Mouse (Mus musculus): ENCODE data around the gene Rnf182. TPM values are rescaled to one million over a fixed set of nuclear protein-coding genes. Genes with fewer than 3 reads are reported as not detected.

Gene Rnf182
- total RNA-seq, 2 experiments from 2014 or later = 7.1 to 7.2 TPM

- no peak for DNase-seq (ENCODE audit: extremely low spot score in 1 of 2, low spot score in 2 of 2)
- intact Hi-C loops (cut with DNase I) = no loop called here
These were observed 13.1 kb upstream of the Rnf182 start for GRCm38 (mm10) chr13:43602440-43602839.

DNA sequence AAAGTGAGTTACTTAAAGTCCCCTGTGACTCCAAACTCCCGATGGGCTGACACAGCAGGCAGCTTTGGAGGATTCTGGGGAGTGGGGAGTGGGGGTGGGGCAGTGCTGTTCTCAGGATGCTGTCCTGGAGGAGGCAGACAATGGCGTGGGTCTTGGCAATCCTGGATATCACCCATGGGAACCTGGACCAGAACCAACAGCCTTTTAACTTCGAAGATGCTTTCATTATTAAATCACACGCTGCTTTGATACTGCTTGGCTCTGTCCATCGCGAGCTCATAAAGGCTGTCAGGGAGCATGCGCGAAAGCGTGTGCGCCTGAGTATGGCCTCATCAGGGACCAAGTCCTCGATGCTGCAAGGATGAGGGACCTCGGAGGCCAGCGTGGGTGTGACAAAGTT, 12.5 kb upstream of the Rnf182 start:
- DNase-seq (ENCODE audit: extremely low spot score in 1 of 2, low spot score in 2 of 2) = no peak
- intact Hi-C loops (cut with DNase I) = no loop called here

DNA sequence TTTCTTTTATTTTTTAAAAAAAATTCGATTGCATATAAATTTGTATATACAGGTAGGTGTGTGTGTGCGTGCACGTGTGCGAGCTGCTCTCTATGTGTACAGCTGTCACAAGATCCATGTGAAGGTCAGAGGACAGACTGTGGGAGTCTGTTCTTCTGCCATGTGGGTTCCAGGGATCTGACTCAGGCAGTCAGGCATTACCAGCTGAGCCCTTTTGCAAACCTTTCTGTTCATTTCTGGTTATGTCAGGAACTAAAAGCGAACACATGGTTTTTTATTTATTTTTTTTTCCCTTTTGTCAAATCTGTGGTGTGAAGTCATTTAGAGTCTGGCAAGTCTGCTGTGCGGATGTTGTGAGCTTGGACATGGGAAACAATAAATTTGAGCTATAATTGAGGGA, 6.7 kb upstream of the Rnf182 start:
- intact Hi-C loops (cut with DNase I) = no loop called here

DNA sequence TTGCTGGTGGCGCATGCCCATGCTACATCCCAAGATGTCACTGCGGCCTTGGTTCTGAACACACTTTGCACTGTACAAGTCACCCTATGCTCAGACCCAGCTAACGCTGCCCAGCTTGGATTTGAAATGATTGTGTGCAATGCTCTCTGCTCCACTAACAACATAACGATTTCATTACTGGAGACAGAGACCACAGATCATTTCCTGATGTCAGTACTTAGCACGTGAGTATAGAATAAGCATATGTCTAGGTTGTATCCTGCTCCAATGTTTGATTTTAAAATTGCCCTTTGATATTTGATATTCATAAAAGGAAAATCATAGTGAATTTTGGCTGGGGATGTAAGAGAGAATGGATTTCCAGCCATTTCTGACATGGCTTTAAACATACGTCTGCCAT, 3.5 kb upstream of the Rnf182 start:
- intact Hi-C loops (cut with DNase I) = no loop called here
- no peak for DNase-seq (ENCODE audit: extremely low spot score in 1 of 2, low spot score in 2 of 2)

More for the DNA sequence above, 6.7 kb upstream of the Rnf182 start:
- no peak for DNase-seq (ENCODE audit: extremely low spot score in 1 of 2, low spot score in 2 of 2)

DNA sequence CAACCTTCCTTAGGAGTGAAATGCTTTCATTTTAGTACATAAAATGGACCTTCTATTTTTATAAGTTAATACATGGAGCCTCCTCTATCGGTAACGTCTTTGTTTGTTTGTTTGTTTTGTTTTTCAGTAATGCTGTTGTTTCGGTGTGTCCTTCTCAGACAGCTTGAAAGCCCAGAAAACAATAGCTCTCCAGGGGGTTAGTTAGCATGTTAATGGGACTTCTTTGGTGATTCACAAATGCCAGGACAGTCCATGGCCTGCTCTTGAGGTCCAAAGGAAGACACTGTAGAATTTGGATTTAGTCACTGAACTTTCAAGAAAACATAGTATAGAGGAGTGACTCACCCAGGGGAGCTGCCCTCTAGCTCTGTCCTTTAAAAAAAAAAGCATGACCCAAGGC, 843 bp upstream of the Rnf182 start:
- intact Hi-C loops (cut with DNase I) = loop anchor here (5.0 kb wide), 1 partner anchor 113 kb away; no protein-coding TSS in a partner anchor
- DNase-seq (ENCODE audit: extremely low spot score in 1 of 2, low spot score in 2 of 2) = no peak

- intact Hi-C loops (cut with DNase I) = loop anchor here (5.0 kb wide), 1 partner anchor 112 kb away; no protein-coding TSS in a partner anchor
These were observed 325 bp upstream of the Rnf182 start for GRCm38 (mm10) chr13:43615194-43615576.

GRCm38 (mm10) chr13:43616551-43616950, 1.0 kb downstream of the Rnf182 start:
- DNase-seq (ENCODE audit: extremely low spot score in 1 of 2, low spot score in 2 of 2) = no peak
- intact Hi-C loops (cut with DNase I) = loop anchor here (5.0 kb wide), 1 partner anchor 111 kb away; no protein-coding TSS in a partner anchor

More at GRCm38 (mm10) chr13:43615194-43615576, 325 bp upstream of the Rnf182 start:
- no peak for DNase-seq (ENCODE audit: extremely low spot score in 1 of 2, low spot score in 2 of 2)

- intact Hi-C loops (cut with DNase I) = loop anchor here (5.0 kb wide), 1 partner anchor 108 kb away; no protein-coding TSS in a partner anchor
- no peak for DNase-seq (ENCODE audit: extremely low spot score in 1 of 2, low spot score in 2 of 2)
These were observed 4.2 kb downstream of the Rnf182 start for GRCm38 (mm10) chr13:43619550-43620175.

GRCm38 (mm10) chr13:43627922-43628321, 12.4 kb downstream of the Rnf182 start:
- no peak for DNase-seq (ENCODE audit: extremely low spot score in 1 of 2, low spot score in 2 of 2)
- intact Hi-C loops (cut with DNase I) = no loop called here

- intact Hi-C loops (cut with DNase I) = no loop called here
These were observed 14.3 kb downstream of the Rnf182 start for GRCm38 (mm10) chr13:43629785-43630184.

GRCm38 (mm10) chr13:43631266-43631665, 15.8 kb downstream of the Rnf182 start:
- no peak for DNase-seq (ENCODE audit: extremely low spot score in 1 of 2, low spot score in 2 of 2)
- intact Hi-C loops (cut with DNase I) = no loop called here

More at GRCm38 (mm10) chr13:43629785-43630184, 14.3 kb downstream of the Rnf182 start:
- no peak for DNase-seq (ENCODE audit: extremely low spot score in 1 of 2, low spot score in 2 of 2)

- no peak for DNase-seq (ENCODE audit: extremely low spot score in 1 of 2, low spot score in 2 of 2)
- intact Hi-C loops (cut with DNase I) = no loop called here
These were observed 17.5 kb downstream of the Rnf182 start for GRCm38 (mm10) chr13:43633024-43633423.

DNA sequence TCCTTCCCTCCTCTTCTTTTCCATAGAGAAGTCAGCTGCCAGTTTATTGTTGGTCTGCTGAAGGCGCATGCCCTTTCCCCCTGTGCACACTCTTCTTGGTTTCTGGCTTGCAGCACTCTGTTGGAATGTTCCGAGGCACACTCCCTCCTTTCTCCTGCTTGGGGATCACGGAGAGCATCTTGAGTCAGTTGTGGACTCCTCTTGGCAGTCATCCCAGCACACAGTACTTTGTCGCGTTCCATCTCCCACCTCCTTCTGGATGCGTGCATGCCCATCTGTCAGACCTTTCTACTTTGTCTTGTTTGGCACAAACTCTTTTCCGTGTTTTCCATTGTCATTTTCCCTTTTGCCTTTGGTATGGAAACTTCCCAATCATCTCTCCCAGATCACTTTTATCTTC, 22.2 kb downstream of the Rnf182 start:
- no peak for DNase-seq (ENCODE audit: extremely low spot score in 1 of 2, low spot score in 2 of 2)
- intact Hi-C loops (cut with DNase I) = no loop called here

- intact Hi-C loops (cut with DNase I) = no loop called here
- DNase-seq (ENCODE audit: extremely low spot score in 1 of 2, low spot score in 2 of 2) = no peak
These were observed 29.5 kb downstream of the Rnf182 start for GRCm38 (mm10) chr13:43644991-43645390.

DNA sequence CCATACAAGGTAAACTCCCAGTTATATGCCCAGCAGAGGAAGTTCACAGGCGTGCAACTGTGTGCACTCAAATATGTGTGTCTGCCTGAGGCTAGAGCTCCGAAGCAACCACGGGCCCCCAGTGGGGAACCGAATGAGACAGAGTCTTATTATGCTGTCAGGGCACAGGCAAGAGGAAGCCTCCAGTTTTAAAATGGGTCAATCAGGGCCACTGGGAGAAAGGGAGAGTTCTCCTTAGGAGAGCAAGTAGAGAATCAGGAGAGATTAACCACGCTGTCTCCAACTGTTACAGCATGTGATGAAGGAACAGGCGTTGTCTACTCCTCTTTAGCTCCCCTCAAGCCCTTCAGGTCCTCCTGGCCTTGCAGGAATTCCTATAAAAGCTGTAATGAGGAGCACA, 33.0 kb downstream of the Rnf182 start:
- DNase-seq (ENCODE audit: extremely low spot score in 1 of 2, low spot score in 2 of 2) = no peak
- intact Hi-C loops (cut with DNase I) = no loop called here

DNA sequence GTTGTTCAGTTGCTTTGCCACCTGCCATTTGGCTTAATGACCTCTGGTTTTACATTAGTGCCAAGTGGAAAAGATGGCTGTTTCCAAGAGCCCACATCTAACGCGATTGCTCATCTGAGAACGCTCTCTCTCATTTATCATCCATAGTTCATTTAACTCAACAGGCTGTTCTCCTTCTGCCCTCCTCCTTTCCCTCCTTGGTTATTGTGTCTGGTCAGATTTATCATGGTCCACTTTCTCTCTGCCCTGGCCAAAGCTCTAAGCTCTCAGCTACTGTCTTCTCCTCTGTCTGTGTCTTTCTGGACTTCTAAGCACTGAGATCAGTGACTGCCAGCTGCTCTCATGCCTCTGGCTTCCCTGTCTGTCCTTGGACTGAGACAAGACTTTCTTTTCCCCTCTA, 35.8 kb downstream of the Rnf182 start:
- no peak for DNase-seq (ENCODE audit: extremely low spot score in 1 of 2, low spot score in 2 of 2)
- intact Hi-C loops (cut with DNase I) = no loop called here

DNA sequence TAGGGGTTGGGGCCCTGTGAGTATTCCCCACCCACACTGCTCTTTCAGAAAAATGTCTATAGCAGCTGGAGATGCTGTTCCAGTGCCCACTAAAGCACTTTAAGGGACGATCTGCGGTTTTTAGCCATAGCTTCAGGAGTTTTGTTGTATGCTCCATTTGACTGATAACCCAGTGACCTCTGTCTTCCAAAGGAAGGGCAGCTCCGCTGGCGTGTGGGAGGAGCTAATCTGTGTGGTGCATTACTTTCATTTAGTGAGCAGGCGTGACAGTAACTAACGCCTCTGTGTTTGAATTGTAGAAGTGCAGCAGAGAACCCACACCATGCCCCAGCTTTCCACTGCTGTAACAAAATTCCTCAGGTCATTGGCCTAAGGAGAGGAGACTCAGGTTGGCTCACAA, 38.6 kb downstream of the Rnf182 start:
- DNase-seq (ENCODE audit: extremely low spot score in 1 of 2, low spot score in 2 of 2) = no peak
- intact Hi-C loops (cut with DNase I) = no loop called here

DNA sequence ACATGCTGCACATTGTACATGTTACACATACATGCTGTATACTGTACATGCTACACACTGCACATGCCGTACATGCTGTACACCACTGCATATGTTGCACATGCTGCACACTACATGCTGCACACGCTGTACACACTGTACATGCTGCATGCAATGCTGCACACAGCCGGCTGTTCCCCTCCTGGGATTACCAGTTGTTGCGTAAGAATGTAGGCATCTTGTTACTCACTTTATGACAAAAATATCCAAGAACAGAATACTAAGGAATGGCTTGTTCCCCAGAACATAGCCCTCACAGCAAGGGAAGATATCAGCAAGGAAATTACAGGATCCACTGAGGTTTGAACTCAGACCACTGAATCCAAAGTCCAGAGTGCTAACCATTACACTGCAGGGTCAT, 47.7 kb downstream of the Rnf182 start:
- no peak for DNase-seq (ENCODE audit: extremely low spot score in 1 of 2, low spot score in 2 of 2)
- intact Hi-C loops (cut with DNase I) = no loop called here

DNA sequence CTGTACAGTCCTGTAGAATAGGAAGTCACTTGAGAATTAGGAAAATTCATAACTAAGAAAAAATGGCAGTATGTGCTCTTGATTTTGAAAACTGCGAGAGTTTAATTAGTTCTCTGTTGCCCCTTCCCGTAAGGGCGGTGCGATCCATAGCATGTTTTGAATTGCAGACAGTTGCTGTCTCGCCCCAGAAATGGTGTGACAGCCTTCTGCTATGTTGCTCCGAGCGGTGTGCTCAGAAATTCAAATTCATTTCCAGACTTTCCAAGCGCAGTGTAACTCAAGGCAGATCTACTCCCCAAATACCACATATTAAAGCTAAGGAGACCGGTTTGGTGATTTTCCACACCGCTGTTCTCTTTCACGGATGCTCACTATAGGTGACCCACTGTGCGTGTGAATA, 50.6 kb downstream of the Rnf182 start:
- DNase-seq (ENCODE audit: extremely low spot score in 1 of 2, low spot score in 2 of 2) = no peak
- intact Hi-C loops (cut with DNase I) = no loop called here

DNA sequence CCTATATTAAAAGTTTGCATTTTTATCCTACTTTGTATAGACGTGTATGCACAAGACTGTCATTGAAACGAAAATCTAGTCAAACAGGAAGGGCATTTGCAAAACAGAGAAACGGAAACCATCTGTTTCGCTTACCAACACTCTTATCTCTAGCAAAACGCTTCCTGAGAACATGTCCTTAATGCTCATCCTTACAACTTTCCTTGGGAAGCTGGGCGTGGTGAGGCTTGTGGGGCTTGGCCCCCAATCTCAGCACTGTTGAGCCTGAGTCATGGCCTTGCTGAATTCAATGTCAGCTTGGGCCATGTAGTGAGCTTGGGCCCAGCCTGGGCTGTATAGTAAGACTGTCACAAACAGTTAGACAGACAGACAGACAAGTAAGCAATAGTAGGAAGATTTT, 51.4 kb downstream of the Rnf182 start:
- intact Hi-C loops (cut with DNase I) = no loop called here
- DNase-seq (ENCODE audit: extremely low spot score in 1 of 2, low spot score in 2 of 2) = no peak

Data from left cerebral cortex, postnatal 10 days (tissue).